Mouse (Mus musculus) lung, postnatal 0 days (tissue): Measurements from ENCODE around the gene Hacl1.

Source experiments
- CTCF ChIP-seq: IDR thresholded peaks from 2 replicates; pipeline ENCODE4 v1.5.1; 2016; ENCODE audit warnings: antibody characterized with exemption, mild to moderate bottlenecking
- EP300 ChIP-seq: IDR thresholded peaks from 2 replicates; pipeline ENCODE4 v1.6.1; 2016; ENCODE audit warnings: antibody characterized with exemption, mild to moderate bottlenecking, control low read depth

DNA sequence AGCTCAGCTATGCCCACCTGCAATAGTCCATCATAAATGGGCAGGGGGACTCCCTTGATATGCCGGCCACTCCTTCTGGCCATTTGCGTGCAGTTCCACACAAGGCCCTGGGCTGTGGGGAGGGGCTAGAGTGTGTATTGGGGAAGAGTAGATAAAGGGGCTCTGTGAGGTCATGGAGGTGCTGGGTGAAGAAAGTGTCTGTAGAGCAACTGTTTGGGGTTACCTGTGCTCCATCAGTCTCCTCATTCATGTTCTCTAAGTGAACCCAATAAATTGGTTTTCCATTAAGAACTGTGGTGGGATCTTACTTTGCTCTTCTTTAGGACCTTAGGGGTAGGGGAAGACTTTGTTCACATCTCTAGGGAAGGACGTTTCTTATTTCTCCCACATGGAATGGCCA lies 49.8 kb downstream of the Hacl1 start, which contains the start of gene Colq:
- no peak for TF ChIP-seq EP300
- TF ChIP-seq CTCF = no peak
